ENCODE assay signal across 8 mouse cellular contexts in genomic region chr11:75453991-75454930, GRCm38 (mm10). TPM values are rescaled to one million over a fixed set of nuclear protein-coding genes. Genes with fewer than 3 reads are reported as not detected.
DNase-seq lines count a peak whose midpoint lies in the region; ATAC-seq lines count a peak whose summit lies in the region.

Gene Wdr81 (minus strand): TSS chr11:75454717.

- H3K9ac ChIP-seq in embryonic facial prominence, embryonic 13.5 days = peak within 1 kb of the TSS; percentile 80
- H3K9ac ChIP-seq in limb, embryonic 11.5 days (ENCODE audit: low read length) = peak within 1 kb of the TSS; percentile 62
- peak within 1 kb of the TSS; percentile 73 for H3K9ac ChIP-seq in midbrain, embryonic 13.5 days (replicated peaks)

- peaks cover 24% of the 10 kb centered on the region for H3K36me3 ChIP-seq in embryonic facial prominence, embryonic 13.5 days
- H3K36me3 ChIP-seq in limb, embryonic 11.5 days (ENCODE audit: control insufficient read depth, insufficient read depth, low read length) = no peaks in the 10 kb centered on the region
- peaks cover 21% of the 10 kb centered on the region for H3K36me3 ChIP-seq in midbrain, embryonic 13.5 days

- peak within 1 kb of the TSS; percentile 64 for H3K4me3 ChIP-seq in embryonic facial prominence, embryonic 13.5 days
- H3K4me3 ChIP-seq in limb, embryonic 11.5 days (ENCODE audit: low read depth, low read length) = peak within 1 kb of the TSS; percentile 58
- peak within 1 kb of the TSS; percentile 63 for H3K4me3 ChIP-seq in midbrain, embryonic 13.5 days (replicated peaks)

- peak; percentile 92 for ATAC-seq in embryonic facial prominence, embryonic 13.5 days (ENCODE audit: insufficient number of reproducible peaks, insufficient read depth, low FRiP score, low TSS enrichment, low read depth)
- peak; percentile 88 for ATAC-seq in limb, embryonic 11.5 days (ENCODE audit: insufficient number of reproducible peaks, low FRiP score, low TSS enrichment, low read depth)
- ATAC-seq in midbrain, embryonic 13.5 days = peak; percentile 96

- H3K9me3 ChIP-seq in embryonic facial prominence, embryonic 13.5 days = no peaks in the 10 kb centered on the region
- no peaks in the 10 kb centered on the region for H3K9me3 ChIP-seq in limb, embryonic 11.5 days (ENCODE audit: control insufficient read depth, low read length)
- H3K9me3 ChIP-seq in midbrain, embryonic 13.5 days = no peaks in the 10 kb centered on the region

- peak; percentile 96 for DNase-seq in 416B (ENCODE audit: low read depth)
- DNase-seq in adrenal gland, postnatal 4 days (ENCODE audit: low spot score in 2 of 2) = peak in 1 of 2 experiments; percentile 73
- DNase-seq in heart, adult 18-20 months = peak; percentile 92 to 95
- peak; percentile 91 for DNase-seq in kidney, adult 18-20 months
- peak; percentile 91 for DNase-seq in limb, embryonic 11.5 days (ENCODE audit: low spot score)
- DNase-seq in spleen, adult 12 weeks (ENCODE audit: low spot score) = peak; percentile 80

- 2% methylated on average over 56 of the region's 56 CpGs for WGBS in embryonic facial prominence, embryonic 13.5 days
- 3% methylated on average over 56 of the region's 56 CpGs for WGBS in limb, embryonic 11.5 days
- WGBS in midbrain, embryonic 13.5 days = 3% methylated on average over 56 of the region's 56 CpGs

- peak within 1 kb of the TSS; percentile 52 for H3K27ac ChIP-seq in embryonic facial prominence, embryonic 13.5 days
- H3K27ac ChIP-seq in limb, embryonic 11.5 days (replicated peaks; ENCODE audit: low read depth, low read length) = no peak within 1 kb of the TSS
- H3K27ac ChIP-seq in midbrain, embryonic 13.5 days = peak within 1 kb of the TSS; percentile 7; the same call in 1 of the 2 replicates

- H3K4me2 ChIP-seq in embryonic facial prominence, embryonic 13.5 days = peak within 1 kb of the TSS; percentile 100
- H3K4me2 ChIP-seq in limb, embryonic 11.5 days (ENCODE audit: low read depth, severe bottlenecking) = peak within 1 kb of the TSS; percentile 100
- H3K4me2 ChIP-seq in midbrain, embryonic 13.5 days (replicated peaks) = peak within 1 kb of the TSS; percentile 98

- no peaks in the 10 kb centered on the region for H3K27me3 ChIP-seq in embryonic facial prominence, embryonic 13.5 days
- no peaks in the 10 kb centered on the region for H3K27me3 ChIP-seq in limb, embryonic 11.5 days (ENCODE audit: control insufficient read depth, insufficient read depth, low read length)
- H3K27me3 ChIP-seq in midbrain, embryonic 13.5 days = no peaks in the 10 kb centered on the region

- peaks cover 25% of the 10 kb centered on the region for H3K4me1 ChIP-seq in embryonic facial prominence, embryonic 13.5 days
- H3K4me1 ChIP-seq in limb, embryonic 11.5 days (ENCODE audit: control insufficient read depth, insufficient read depth, low read length) = peaks cover 4% of the 10 kb centered on the region; the same call in 1 of the 2 replicates
- H3K4me1 ChIP-seq in midbrain, embryonic 13.5 days (replicated peaks) = peaks cover 29% of the 10 kb centered on the region

RNA-seq across cellular contexts. Expression of gene Wdr81, which starts in this region (rescaled TPM):
- total RNA-seq in adrenal gland, postnatal 4 days (2021) = 10 to 100 TPM; 18.1 to 18.4 TPM
- polyA plus RNA-seq in embryonic facial prominence, embryonic 13.5 days (2015; fragmentation: Nextera tagmentation; extraction: Ambion mirVana) = 5.3 and 7.1 TPM in 2 replicates
- total RNA-seq in heart, adult 18-20 months (2021) = 1 to 10 TPM; 7.6 to 8.3 TPM
- polyA plus RNA-seq in limb, embryonic 11.5 days (2014; fragmentation: Nextera tagmentation; extraction: Ambion mirVana) = 3.3 and 3.4 TPM in 2 replicates
- polyA plus RNA-seq in midbrain, embryonic 13.5 days (2015; fragmentation: Nextera tagmentation; extraction: Ambion mirVana) = 6.8 and 8.1 TPM in 2 replicates
